Mouse (Mus musculus): ENCODE data around the gene Tex264.

DNA sequence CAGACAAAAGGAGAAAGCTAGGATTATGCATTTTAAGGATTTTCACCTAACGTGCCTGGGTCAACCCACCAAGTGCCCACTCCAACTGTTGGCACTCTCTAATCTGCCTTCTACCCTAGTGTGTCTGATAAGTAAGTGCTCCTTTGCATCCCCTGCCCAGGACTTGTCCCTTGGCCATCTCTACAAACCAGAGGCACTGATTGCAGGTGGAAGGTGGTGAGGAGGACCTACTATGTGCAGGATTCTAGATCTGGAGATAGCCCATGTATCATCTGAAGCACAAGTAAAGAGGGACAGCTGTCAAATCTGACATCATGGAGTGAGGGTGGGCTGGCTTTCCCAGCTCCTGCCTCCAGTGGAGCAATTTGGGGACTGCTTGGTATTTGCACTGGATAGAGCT lies 25.8 kb downstream of the Tex264 start:
- TF ChIP-seq POLR2A (IDR thresholded peaks at IDR 0.05; ENCODE audit: extremely low read depth, insufficient read depth, low read length) (no peak), CTCF (IDR thresholded peaks at IDR 0.05; ENCODE audit: low read depth, low read length) (no peak)
